Mouse (Mus musculus): ENCODE data around the gene Fndc7. TPM values are rescaled to one million over a fixed set of nuclear protein-coding genes. Genes with fewer than 3 reads are reported as not detected.

The Fndc7 gene
- polyA plus RNA-seq, 1 experiment from 2014 or later: not detected

GRCm38 (mm10) chr3:108851075-108851474 lies 38.7 kb downstream of the Fndc7 start:
- ATAC-seq (ENCODE audit: low FRiP score, low TSS enrichment): no peak

GRCm38 (mm10) chr3:108850506-108850905 lies 39.3 kb downstream of the Fndc7 start:
- H3K9ac ChIP-seq (replicated peaks; ENCODE audit: low read length): no peak overlapping the region
- no peak overlapping the region for H3K27ac ChIP-seq (ENCODE audit: low read length)
- H3K4me2 ChIP-seq (replicated peaks; ENCODE audit: low read depth, low read length): no peak overlapping the region
- WGBS: 57% methylated on average over 3 of the region's 3 CpGs
- H3K36me3 ChIP-seq (ENCODE audit: insufficient read depth, low read length): no peaks in the 10 kb centered on the region
- H3K9me3 ChIP-seq (ENCODE audit: low read length): no peaks in the 10 kb centered on the region
- ATAC-seq (ENCODE audit: low FRiP score, low TSS enrichment): no peak
- H3K27me3 ChIP-seq (ENCODE audit: insufficient read depth, low read length): no peaks in the 10 kb centered on the region
- H3K4me1 ChIP-seq (ENCODE audit: insufficient read depth, low read length): no peaks in the 10 kb centered on the region
- H3K4me3 ChIP-seq (ENCODE audit: low read length): no peak overlapping the region

More at GRCm38 (mm10) chr3:108851075-108851474, 38.7 kb downstream of the Fndc7 start:
- Histone ChIP-seq H3K9me3 (ENCODE audit: low read length) (no peaks in the 10 kb centered on the region), H3K9ac (replicated peaks; ENCODE audit: low read length) (no peak overlapping the region), H3K36me3 (ENCODE audit: insufficient read depth, low read length) (no peaks in the 10 kb centered on the region), H3K27me3 (ENCODE audit: insufficient read depth, low read length) (no peaks in the 10 kb centered on the region), H3K27ac (ENCODE audit: low read length) (no peak overlapping the region), H3K4me3 (ENCODE audit: low read length) (no peak overlapping the region), H3K4me1 (ENCODE audit: insufficient read depth, low read length) (peaks cover 5% of the 10 kb centered on the region; the same call in 1 of the 2 replicates), H3K4me2 (replicated peaks; ENCODE audit: low read depth, low read length) (no peak overlapping the region)
- WGBS: 90% methylated on average over 2 of the region's 2 CpGs

GRCm38 (mm10) chr3:108846616-108847015 lies 43.2 kb downstream of the Fndc7 start:
- Histone ChIP-seq H3K9me3 (ENCODE audit: low read length) (no peaks in the 10 kb centered on the region), H3K36me3 (ENCODE audit: insufficient read depth, low read length) (no peaks in the 10 kb centered on the region), H3K9ac (replicated peaks; ENCODE audit: low read length) (no peak overlapping the region), H3K27me3 (ENCODE audit: insufficient read depth, low read length) (no peaks in the 10 kb centered on the region), H3K4me3 (ENCODE audit: low read length) (no peak overlapping the region), H3K27ac (ENCODE audit: low read length) (no peak overlapping the region), H3K4me1 (ENCODE audit: insufficient read depth, low read length) (no peaks in the 10 kb centered on the region), H3K4me2 (replicated peaks; ENCODE audit: low read depth, low read length) (no peak overlapping the region)
- 57% methylated on average over 3 of the region's 3 CpGs for whole genome bisulfite sequencing
- no peak for ATAC-seq (ENCODE audit: low FRiP score, low TSS enrichment)

GRCm38 (mm10) chr3:108844521-108844920 lies 45.3 kb downstream of the Fndc7 start:
- Histone ChIP-seq H3K4me2 (replicated peaks; ENCODE audit: low read depth, low read length) (no peak overlapping the region), H3K27ac (ENCODE audit: low read length) (no peak overlapping the region), H3K4me3 (ENCODE audit: low read length) (no peak overlapping the region), H3K4me1 (ENCODE audit: insufficient read depth, low read length) (peaks cover under 1% of the 10 kb centered on the region; the same call in 1 of the 2 replicates), H3K9ac (replicated peaks; ENCODE audit: low read length) (no peak overlapping the region), H3K9me3 (ENCODE audit: low read length) (no peaks in the 10 kb centered on the region), H3K36me3 (ENCODE audit: insufficient read depth, low read length) (no peaks in the 10 kb centered on the region), H3K27me3 (ENCODE audit: insufficient read depth, low read length) (no peaks in the 10 kb centered on the region)
- no peak for ATAC-seq (ENCODE audit: low FRiP score, low TSS enrichment)
- 76% methylated on average over 5 of the region's 5 CpGs for WGBS

- 86% methylated on average over 6 of the region's 6 CpGs for WGBS
- no peak overlapping the region for H3K9ac ChIP-seq (replicated peaks; ENCODE audit: low read length)
- ATAC-seq (ENCODE audit: low FRiP score, low TSS enrichment): no peak
- no peaks in the 10 kb centered on the region for H3K9me3 ChIP-seq (ENCODE audit: low read length)
- H3K4me2 ChIP-seq (replicated peaks; ENCODE audit: low read depth, low read length): no peak overlapping the region
- H3K27ac ChIP-seq (ENCODE audit: low read length): no peak overlapping the region
- H3K4me1 ChIP-seq (ENCODE audit: insufficient read depth, low read length): peaks cover 5% of the 10 kb centered on the region
- H3K27me3 ChIP-seq (ENCODE audit: insufficient read depth, low read length): no peaks in the 10 kb centered on the region
- no peaks in the 10 kb centered on the region for H3K36me3 ChIP-seq (ENCODE audit: insufficient read depth, low read length)
- H3K4me3 ChIP-seq (ENCODE audit: low read length): no peak overlapping the region
Observed at GRCm38 (mm10) chr3:108844026-108844425, 45.8 kb downstream of the Fndc7 start.

- no peaks in the 10 kb centered on the region for H3K9me3 ChIP-seq (ENCODE audit: low read length)
- WGBS: 58% methylated on average over 4 of the region's 4 CpGs
- no peak overlapping the region for H3K27ac ChIP-seq (ENCODE audit: low read length)
- peak; percentile 54; the same call in 1 of the 2 replicates for ATAC-seq (ENCODE audit: low FRiP score, low TSS enrichment)
- H3K4me1 ChIP-seq (ENCODE audit: insufficient read depth, low read length): peaks cover 20% of the 10 kb centered on the region
- H3K9ac ChIP-seq (replicated peaks; ENCODE audit: low read length): no peak overlapping the region
- no peak overlapping the region; the same call in 1 of the 2 replicates for H3K4me3 ChIP-seq (ENCODE audit: low read length)
- H3K27me3 ChIP-seq (ENCODE audit: insufficient read depth, low read length): no peaks in the 10 kb centered on the region
- peaks cover 3% of the 10 kb centered on the region; the same call in 1 of the 2 replicates for H3K36me3 ChIP-seq (ENCODE audit: insufficient read depth, low read length)
- no peak overlapping the region for H3K4me2 ChIP-seq (replicated peaks; ENCODE audit: low read depth, low read length)
Observed at GRCm38 (mm10) chr3:108840716-108841054, 49.1 kb downstream of the Fndc7 start.

GRCm38 (mm10) chr3:108840000-108840715 lies 49.6 kb downstream of the Fndc7 start, which contains the start of gene Stxbp3:
Stxbp3 (minus strand) TSS chr3:108840526.
- H3K4me1 ChIP-seq (ENCODE audit: insufficient read depth, low read length): peaks cover 20% of the 10 kb centered on the region
- H3K9ac ChIP-seq (replicated peaks; ENCODE audit: low read length): peak within 1 kb of the TSS; percentile 80
- H3K36me3 ChIP-seq (ENCODE audit: insufficient read depth, low read length): peaks cover 3% of the 10 kb centered on the region; the same call in 1 of the 2 replicates
- WGBS: under 1% methylated on average over 55 of the region's 56 CpGs
- H3K27ac ChIP-seq (ENCODE audit: low read length): peak within 1 kb of the TSS; percentile 89
- H3K4me3 ChIP-seq (ENCODE audit: low read length): peak within 1 kb of the TSS; percentile 78
- H3K27me3 ChIP-seq (ENCODE audit: insufficient read depth, low read length): no peaks in the 10 kb centered on the region
- peak within 1 kb of the TSS; percentile 68 for H3K4me2 ChIP-seq (replicated peaks; ENCODE audit: low read depth, low read length)
- H3K9me3 ChIP-seq (ENCODE audit: low read length): no peaks in the 10 kb centered on the region
- ATAC-seq (ENCODE audit: low FRiP score, low TSS enrichment): peak; percentile 97

- no peaks in the 10 kb centered on the region for H3K9me3 ChIP-seq (ENCODE audit: low read length)
- peak overlapping the region; percentile 78 for H3K4me3 ChIP-seq (ENCODE audit: low read length)
- H3K4me1 ChIP-seq (ENCODE audit: insufficient read depth, low read length): peaks cover 20% of the 10 kb centered on the region
- 2% methylated on average over 8 of the region's 8 CpGs for WGBS
- peak overlapping the region; percentile 68 for H3K4me2 ChIP-seq (replicated peaks; ENCODE audit: low read depth, low read length)
- peaks cover 3% of the 10 kb centered on the region; the same call in 1 of the 2 replicates for H3K36me3 ChIP-seq (ENCODE audit: insufficient read depth, low read length)
- peak overlapping the region; percentile 80 for H3K9ac ChIP-seq (replicated peaks; ENCODE audit: low read length)
- H3K27me3 ChIP-seq (ENCODE audit: insufficient read depth, low read length): no peaks in the 10 kb centered on the region
- H3K27ac ChIP-seq (ENCODE audit: low read length): peak overlapping the region; percentile 89
- no peak for ATAC-seq (ENCODE audit: low FRiP score, low TSS enrichment)
Observed at GRCm38 (mm10) chr3:108839647-108839999, 50.2 kb downstream of the Fndc7 start.

- ATAC-seq (ENCODE audit: low FRiP score, low TSS enrichment): no peak
- Histone ChIP-seq H3K27me3 (ENCODE audit: insufficient read depth, low read length) (no peaks in the 10 kb centered on the region), H3K36me3 (ENCODE audit: insufficient read depth, low read length) (peaks cover 7% of the 10 kb centered on the region; the same call in 1 of the 2 replicates), H3K4me3 (ENCODE audit: low read length) (peak overlapping the region; percentile 78; the same call in 1 of the 2 replicates), H3K4me1 (ENCODE audit: insufficient read depth, low read length) (peaks cover 20% of the 10 kb centered on the region), H3K27ac (ENCODE audit: low read length) (no peak overlapping the region), H3K9ac (replicated peaks; ENCODE audit: low read length) (no peak overlapping the region), H3K9me3 (ENCODE audit: low read length) (no peaks in the 10 kb centered on the region), H3K4me2 (replicated peaks; ENCODE audit: low read depth, low read length) (peak overlapping the region; percentile 68)
- 87% methylated on average over 7 of the region's 7 CpGs for WGBS
Observed at GRCm38 (mm10) chr3:108838980-108839379, 50.8 kb downstream of the Fndc7 start.

GRCm38 (mm10) chr3:108836931-108837330 lies 52.9 kb downstream of the Fndc7 start:
- no peak overlapping the region for H3K27ac ChIP-seq (ENCODE audit: low read length)
- no peak overlapping the region for H3K4me3 ChIP-seq (ENCODE audit: low read length)
- H3K4me2 ChIP-seq (replicated peaks; ENCODE audit: low read depth, low read length): no peak overlapping the region
- H3K36me3 ChIP-seq (ENCODE audit: insufficient read depth, low read length): peaks cover 7% of the 10 kb centered on the region; the same call in 1 of the 2 replicates
- ATAC-seq (ENCODE audit: low FRiP score, low TSS enrichment): no peak
- H3K9me3 ChIP-seq (ENCODE audit: low read length): no peaks in the 10 kb centered on the region
- H3K9ac ChIP-seq (replicated peaks; ENCODE audit: low read length): no peak overlapping the region
- 93% methylated on average over 6 of the region's 6 CpGs for WGBS
- H3K27me3 ChIP-seq (ENCODE audit: insufficient read depth, low read length): no peaks in the 10 kb centered on the region
- H3K4me1 ChIP-seq (ENCODE audit: insufficient read depth, low read length): peaks cover 20% of the 10 kb centered on the region
